Mouse (Mus musculus) cortical plate, adult 2 months (tissue): ENCODE results near the gene Zswim9.

Experiments used
- CTCF ChIP-seq: fragments of 200-500 bp; IDR thresholded peaks from 2 replicates; pipeline ENCODE4 v1.5.1; 2011; ENCODE audit warnings: mild to moderate bottlenecking, control low read depth, low read length; ENCODE audit not compliant: insufficient read depth; ENCODE audit errors: extremely low read depth
- POLR2A ChIP-seq: fragments of 200-500 bp; IDR thresholded peaks from 2 replicates; pipeline ENCODE4 v1.6.1; 2011; ENCODE audit warnings: mild to moderate bottlenecking, low read length, control low read depth; ENCODE audit not compliant: insufficient read depth; ENCODE audit errors: extremely low read depth

DNA sequence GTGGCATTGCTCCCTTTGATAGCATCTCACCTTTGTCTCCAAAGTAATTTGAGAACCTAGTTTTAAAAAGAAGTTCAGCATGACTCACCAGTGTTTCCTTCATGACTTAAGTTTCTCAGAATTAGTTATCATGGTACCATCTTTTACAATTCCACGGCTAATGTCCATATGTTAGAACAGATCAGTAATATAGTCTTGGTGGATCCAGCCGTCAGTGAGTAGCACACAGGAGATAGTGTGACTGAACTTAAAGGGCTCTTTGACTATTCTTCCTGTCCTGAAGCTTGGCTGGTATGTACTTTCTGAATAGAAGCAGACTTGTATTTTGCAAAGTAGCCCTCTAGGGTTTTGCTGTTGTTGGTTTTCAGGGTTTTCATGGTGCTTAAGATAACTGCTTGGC lies 30.9 kb upstream of the Zswim9 start:
- TF ChIP-seq CTCF: no peak
- TF ChIP-seq POLR2A: no peak
